Mouse (Mus musculus) olfactory bulb, adult 2 months (tissue): ENCODE data around the gene Snx20. TPM values are rescaled to one million over a fixed set of nuclear protein-coding genes. Genes with fewer than 3 reads are reported as not detected.
A peak's percentile ranks its signal among the peaks of the same experiment; 100 is the strongest.

ENCODE experiments used
- H3K27ac ChIP-seq: fragments of 200-500 bp; 2 replicates; pipeline ENCODE4 v1.5.1; 2012; ENCODE audit warnings: low read depth, low read length; ENCODE audit not compliant: insufficient read depth
- H3K4me1 ChIP-seq: fragments of 200-500 bp; 2 replicates; pipeline ENCODE4 v1.6.1; 2012; ENCODE audit warnings: low read length; ENCODE audit not compliant: control insufficient read depth, insufficient read depth
- H3K4me3 ChIP-seq: fragments of 200-500 bp; 2 replicates; pipeline ENCODE4 v1.5.1; 2012; ENCODE audit warnings: mild to moderate bottlenecking, low read depth, low read length, moderate library complexity; ENCODE audit not compliant: insufficient read depth
- CTCF ChIP-seq: fragments of 200-500 bp; IDR thresholded peaks from 2 replicates; pipeline ENCODE4 v1.5.1; 2012; ENCODE audit warnings: low read depth, mild to moderate bottlenecking, low read length, moderate library complexity; ENCODE audit not compliant: insufficient read depth
- POLR2A ChIP-seq: fragments of 200-500 bp; IDR thresholded peaks from 2 replicates; pipeline ENCODE4 v1.6.1; 2012; ENCODE audit warnings: mild to moderate bottlenecking, low read depth, low read length, moderate library complexity; ENCODE audit not compliant: insufficient read depth
- WGBS: fragments of 180-500 bp; shearing (Covaris S2); methylation state at CpG from one replicate; pipeline ENCODE4 v1.1.7; 2018; 5-methylcytosine and 5-hydroxymethylcytosine counted together
- polyA plus RNA-seq: library from polyadenylated mRNA; stranded (reverse); fragments of >200 nt; gene quantifications from 2 replicates; pipeline ENCODE4 v1.2.4, GENCODE M21; 2012; ENCODE audit warnings: low replicate concordance; ENCODE audit not compliant: missing spikeins, insufficient read depth, insufficient read length

Snx20 gene
- polyA plus RNA-seq = not detected in 2 replicates

GRCm38 (mm10) chr8:88635474-88636397 lies at the start of gene Snx20:
Gene Snx20 (minus strand): TSS chr8:88636128.
- no peak for TF ChIP-seq POLR2A
- no peak for TF ChIP-seq CTCF
- 82% methylated on average over 14 of the region's 14 CpGs for WGBS
- H3K4me3 ChIP-seq = peak within 1 kb of the TSS; percentile 2; the same call in 1 of the 2 replicates
- no peaks in the 10 kb centered on the region for H3K4me1 ChIP-seq
- H3K27ac ChIP-seq = no peak within 1 kb of the TSS

- Histone ChIP-seq H3K27ac (no peak overlapping the region), H3K4me1 (peaks cover 5% of the 10 kb centered on the region), H3K4me3 (no peak overlapping the region)
- 79% methylated on average over 7 of the region's 7 CpGs for WGBS
- TF ChIP-seq POLR2A (no peak), CTCF (no peak)
These were observed 47.8 kb upstream of the Snx20 start for GRCm38 (mm10) chr8:88683656-88684289.

- Histone ChIP-seq H3K27ac (no peak overlapping the region), H3K4me3 (no peak overlapping the region), H3K4me1 (no peaks in the 10 kb centered on the region)
- TF ChIP-seq POLR2A (no peak), CTCF (no peak)
- WGBS = 93% methylated on average over 8 of the region's 8 CpGs
These were observed 45.1 kb upstream of the Snx20 start for GRCm38 (mm10) chr8:88681046-88681445.

- TF ChIP-seq POLR2A (no peak), CTCF (no peak)
- 82% methylated on average over 2 of the region's 2 CpGs for WGBS
- H3K4me3 ChIP-seq = no peak overlapping the region
These were observed 44.6 kb upstream of the Snx20 start for GRCm38 (mm10) chr8:88680566-88680965.

GRCm38 (mm10) chr8:88677071-88677470 lies 41.1 kb upstream of the Snx20 start:
- Histone ChIP-seq H3K27ac (no peak overlapping the region), H3K4me1 (peaks cover 5% of the 10 kb centered on the region; the same call in 1 of the 2 replicates), H3K4me3 (no peak overlapping the region)
- TF ChIP-seq CTCF = no peak
- no peak for TF ChIP-seq POLR2A
- WGBS = 78% methylated on average over 8 of the region's 8 CpGs

More at GRCm38 (mm10) chr8:88680566-88680965, 44.6 kb upstream of the Snx20 start:
- no peaks in the 10 kb centered on the region for H3K4me1 ChIP-seq
- H3K27ac ChIP-seq = no peak overlapping the region

- Histone ChIP-seq H3K27ac (no peak overlapping the region), H3K4me1 (peaks cover 7% of the 10 kb centered on the region; the same call in 1 of the 2 replicates), H3K4me3 (no peak overlapping the region)
- TF ChIP-seq CTCF = no peak
- TF ChIP-seq POLR2A = no peak
- WGBS = 76% methylated on average over 12 of the region's 12 CpGs
These were observed 39.6 kb upstream of the Snx20 start for GRCm38 (mm10) chr8:88675372-88676165.

- TF ChIP-seq POLR2A (no peak), CTCF (no peak)
- WGBS = 91% methylated on average over 5 of the region's 5 CpGs
- no peak overlapping the region for H3K27ac ChIP-seq
- no peak overlapping the region for H3K4me3 ChIP-seq
- peaks cover 20% of the 10 kb centered on the region; the same call in 1 of the 2 replicates for H3K4me1 ChIP-seq
These were observed 37.9 kb upstream of the Snx20 start for GRCm38 (mm10) chr8:88673859-88674258.

GRCm38 (mm10) chr8:88671575-88671974 lies 35.6 kb upstream of the Snx20 start:
- Histone ChIP-seq H3K4me1 (peaks cover 27% of the 10 kb centered on the region), H3K4me3 (no peak overlapping the region), H3K27ac (no peak overlapping the region)
- 71% methylated on average over 10 of the region's 10 CpGs for WGBS
- TF ChIP-seq CTCF (no peak), POLR2A (no peak)
